Mouse (Mus musculus) midbrain, embryonic 10.5 days (tissue): Measurements from ENCODE around the gene Klk1. TPM values are rescaled to one million over a fixed set of nuclear protein-coding genes. Genes with fewer than 3 reads are reported as not detected.
"Not testable (repeated sequence)": the region's sequence is repeated elsewhere in the genome, so short reads cannot be mapped to it uniquely, and the experiment has no call there.

Experiments
- DNase-seq: peaks from one replicate; pipeline ENCODE4 v3.0.0-alpha.2; 2017; ENCODE audit warnings: low spot score
- H3K27ac ChIP-seq: fragments of 300-500 bp; sonication (generic); replicated peaks from 2 replicates; pipeline ENCODE4 v1.5.1; 2016; ENCODE audit warnings: mild to moderate bottlenecking
- H3K27me3 ChIP-seq: fragments of 300-500 bp; sonication (generic); 2 replicates; pipeline ENCODE4 v1.6.1; 2016; ENCODE audit warnings: low read depth, mild to moderate bottlenecking; ENCODE audit not compliant: poor library complexity, severe bottlenecking
- H3K36me3 ChIP-seq: fragments of 300-500 bp; sonication (generic); 2 replicates; pipeline ENCODE4 v1.6.1; 2016; ENCODE audit warnings: mild to moderate bottlenecking, moderate library complexity
- H3K4me1 ChIP-seq: fragments of 300-500 bp; sonication (generic); 2 replicates; pipeline ENCODE4 v1.6.1; 2016
- H3K4me3 ChIP-seq: fragments of 300-500 bp; sonication (generic); 2 replicates; pipeline ENCODE4 v1.5.1; 2016; ENCODE audit warnings: mild to moderate bottlenecking, moderate library complexity
- H3K9me3 ChIP-seq: fragments of 300-500 bp; sonication (generic); replicated peaks from 2 replicates; pipeline ENCODE4 v1.6.1; 2016; ENCODE audit warnings: mild to moderate bottlenecking
- WGBS: fragments of 180-500 bp; shearing (Covaris S2); methylation state at CpG from one replicate; pipeline ENCODE4 v1.1.7; 2016; 5-methylcytosine and 5-hydroxymethylcytosine counted together
- polyA plus RNA-seq: library from polyadenylated mRNA; unstranded; fragments of >200 nt; fragmentation: Nextera tagmentation; extraction: Ambion mirVana; gene quantifications from 2 replicates; pipeline ENCODE4 v1.2.1, GENCODE M21; 2016

Klk1 gene
- not detected in 2 replicates for polyA plus RNA-seq

DNA sequence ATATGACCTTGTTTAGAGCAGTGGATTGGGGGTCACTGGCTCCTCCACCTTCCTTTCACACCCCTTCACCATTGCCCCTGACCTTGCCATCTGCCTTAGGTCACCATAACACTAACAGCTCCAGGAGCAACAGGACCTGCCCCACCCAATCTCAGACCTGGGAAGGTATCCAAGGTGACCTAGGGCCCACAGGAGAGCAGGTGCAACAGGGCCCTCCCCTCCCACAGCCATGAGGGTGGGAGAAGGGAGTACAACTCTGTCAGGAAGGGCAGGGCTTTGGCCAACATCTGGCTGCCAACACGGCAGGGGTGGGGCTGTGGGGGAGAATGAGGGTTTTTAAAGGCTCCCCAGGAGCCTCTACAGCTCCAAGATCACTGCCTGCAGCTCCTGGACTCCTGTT is at the start of gene Klk1:
Gene Klk1, plus strand, starts transcription at position 285 of the 400 bp plus-strand sequence.
- no peak within 1 kb of the TSS for H3K27ac ChIP-seq
- WGBS, result 46% methylated on average over 1 of the region's 1 CpGs
- H3K9me3 ChIP-seq, result no peaks in the 10 kb centered on the region
- H3K27me3 ChIP-seq, result no peaks in the 10 kb centered on the region
- no peak within 1 kb of the TSS for H3K4me3 ChIP-seq
- H3K36me3 ChIP-seq, result no peaks in the 10 kb centered on the region
- H3K4me1 ChIP-seq, result no peaks in the 10 kb centered on the region
- no peak for DNase-seq

GRCm38 (mm10) chr7:44179299-44180045 is 45.7 kb upstream of the Klk1 start:
- Histone ChIP-seq H3K4me3 (no peak overlapping the region), H3K27ac (no peak overlapping the region), H3K27me3 (no peaks in the 10 kb centered on the region), H3K9me3 (no peaks in the 10 kb centered on the region), H3K36me3 (no peaks in the 10 kb centered on the region), H3K4me1 (no peaks in the 10 kb centered on the region)
- no peak for DNase-seq
- 77% methylated on average over 9 of the region's 9 CpGs for WGBS

DNA sequence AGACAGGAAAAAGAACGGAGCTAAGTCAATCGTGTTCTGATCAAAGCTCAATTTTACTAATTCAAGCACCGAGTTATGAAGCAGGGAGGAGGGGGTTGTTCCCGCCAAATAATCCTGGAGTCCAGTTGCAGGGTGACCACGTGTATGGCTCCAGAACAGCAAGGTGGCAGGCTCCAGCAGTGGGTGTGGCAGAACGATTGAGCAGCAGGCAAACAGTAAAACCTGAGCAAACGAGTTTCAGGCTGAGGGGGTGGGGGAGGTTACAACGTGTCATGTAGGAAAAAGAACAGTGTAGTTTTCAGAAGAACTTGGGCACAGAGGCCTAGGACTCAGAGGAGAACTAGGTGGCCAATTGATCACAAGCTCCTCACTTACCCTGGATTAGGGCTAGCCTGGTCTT is 38.6 kb upstream of the Klk1 start:
- not testable (repeated sequence) for H3K4me1 ChIP-seq, DNase-seq, H3K9me3 ChIP-seq, H3K27ac ChIP-seq, H3K36me3 ChIP-seq, H3K4me3 ChIP-seq, H3K27me3 ChIP-seq
- 81% methylated on average over 8 of the region's 8 CpGs for WGBS

- not testable (repeated sequence) for H3K27ac ChIP-seq, H3K27me3 ChIP-seq, H3K4me1 ChIP-seq, H3K4me3 ChIP-seq, H3K36me3 ChIP-seq, DNase-seq, H3K9me3 ChIP-seq
Measured at GRCm38 (mm10) chr7:44187936-44188335, 37.2 kb upstream of the Klk1 start, which contains the start of gene Klk1b24. Gene Klk1b24, plus strand, starts transcription at chr7:44188236.

DNA sequence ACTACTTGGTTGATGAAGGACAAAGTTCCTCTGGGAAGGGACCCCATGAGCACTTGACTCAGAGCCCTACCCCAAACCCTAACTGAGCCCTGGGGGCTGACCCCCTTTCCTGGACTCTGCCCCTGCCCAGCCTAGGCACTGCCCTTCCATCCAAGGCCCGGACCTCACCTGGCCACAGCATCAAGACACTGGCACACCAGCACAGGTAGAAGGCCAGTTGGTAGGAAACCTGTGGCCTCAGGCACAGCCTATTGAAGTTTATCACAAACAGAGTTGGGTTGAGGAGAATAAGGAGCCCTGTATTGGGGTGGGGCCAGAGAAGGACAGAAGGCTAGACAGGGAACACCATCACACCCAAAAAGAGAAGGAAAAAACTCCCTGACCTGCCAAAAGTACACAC is 31.7 kb upstream of the Klk1 start:
- H3K9me3 ChIP-seq, H3K4me3 ChIP-seq: not testable (repeated sequence)

DNA sequence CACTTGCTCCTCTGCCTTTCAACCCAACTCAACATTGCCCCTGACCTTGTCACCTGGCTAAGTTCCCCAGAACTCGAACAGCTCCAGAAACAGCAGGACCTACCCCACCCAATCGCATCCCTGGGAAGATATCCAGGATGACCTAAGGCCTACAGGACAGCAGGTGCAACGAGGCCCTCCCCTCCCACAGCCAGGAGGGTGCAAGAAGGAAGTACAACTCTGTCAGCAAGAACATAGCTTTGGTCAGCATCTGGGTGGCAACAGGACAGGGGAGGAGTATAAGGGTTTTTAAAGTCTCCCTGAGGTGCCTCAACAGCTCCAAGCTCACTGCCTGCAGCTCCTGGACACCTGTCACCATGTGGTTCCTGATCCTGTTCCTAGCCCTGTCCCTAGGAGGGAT is 27.3 kb upstream of the Klk1 start, which contains the start of gene Klk1b3:
Gene Klk1b3, plus strand, starts transcription at position 301 of the 400 bp plus-strand sequence.
- Histone ChIP-seq H3K9me3 (no peaks in the 10 kb centered on the region), H3K36me3 (no peaks in the 10 kb centered on the region), H3K4me1 (no peaks in the 10 kb centered on the region), H3K27me3 (no peaks in the 10 kb centered on the region), H3K27ac (no peak within 1 kb of the TSS), H3K4me3 (no peak within 1 kb of the TSS)
- DNase-seq, result no peak
- 67% methylated on average over 3 of the region's 3 CpGs for WGBS

More for the DNA sequence above, 31.7 kb upstream of the Klk1 start:
- H3K4me1 ChIP-seq, H3K27ac ChIP-seq, H3K36me3 ChIP-seq, DNase-seq, H3K27me3 ChIP-seq: not testable (repeated sequence)
- WGBS, result 90% methylated on average over 1 of the region's 1 CpGs

DNA sequence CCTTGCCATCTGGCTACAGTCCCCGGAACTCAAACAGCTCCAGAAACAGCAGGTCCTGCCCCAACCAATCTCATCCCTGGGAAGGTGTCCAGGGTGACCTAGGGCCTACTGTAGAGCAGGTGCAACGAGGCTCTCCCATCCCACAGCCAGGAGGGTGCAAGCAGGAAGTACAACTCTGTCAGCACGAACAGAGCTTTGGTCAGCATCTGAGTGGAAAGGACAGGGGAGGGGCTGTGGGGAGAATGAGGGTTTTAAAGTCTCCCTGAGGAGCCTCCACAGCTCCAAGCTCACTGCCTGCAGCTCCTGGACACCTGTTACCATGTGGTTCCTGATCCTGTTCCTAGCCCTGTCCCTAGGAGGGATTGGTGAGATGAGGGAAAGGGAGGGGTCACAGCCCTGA is 18.0 kb upstream of the Klk1 start, which contains the start of gene Klk1b4:
Gene Klk1b4, plus strand, starts transcription at position 301 of the 400 bp plus-strand sequence.
- 59% methylated on average over 3 of the region's 3 CpGs for WGBS
- H3K27me3 ChIP-seq, H3K4me1 ChIP-seq, H3K36me3 ChIP-seq, H3K27ac ChIP-seq, H3K9me3 ChIP-seq, H3K4me3 ChIP-seq, DNase-seq: not testable (repeated sequence)

GRCm38 (mm10) chr7:44208307-44208706 is 16.9 kb upstream of the Klk1 start:
- H3K27me3 ChIP-seq, result no peaks in the 10 kb centered on the region
- no peak overlapping the region for H3K4me3 ChIP-seq
- no peaks in the 10 kb centered on the region for H3K36me3 ChIP-seq
- no peaks in the 10 kb centered on the region for H3K9me3 ChIP-seq
- H3K27ac ChIP-seq, result no peak overlapping the region
- no peaks in the 10 kb centered on the region for H3K4me1 ChIP-seq
- WGBS, result 76% methylated on average over 3 of the region's 3 CpGs
- no peak for DNase-seq

DNA sequence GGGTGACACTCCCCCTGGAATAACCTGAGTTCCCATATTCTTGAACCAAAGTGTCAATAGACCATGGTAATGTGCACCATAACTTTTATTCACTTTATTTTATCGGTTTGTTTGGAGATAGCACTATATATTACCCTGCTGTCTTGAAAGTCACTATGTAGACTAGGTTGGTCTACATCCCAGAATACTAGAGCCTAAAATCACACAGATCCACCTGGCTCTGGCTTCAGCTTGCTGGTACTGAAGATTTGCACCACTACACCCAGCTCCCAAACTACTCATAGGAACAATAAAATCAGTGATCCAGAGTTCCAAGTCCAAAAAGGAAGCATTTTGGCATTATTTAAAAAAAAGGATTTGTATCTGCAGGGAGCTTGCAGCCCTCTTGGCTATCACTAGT is 9.5 kb upstream of the Klk1 start, which contains the start of gene Klk1b5:
Gene Klk1b5, plus strand, starts transcription at position 301 of the 400 bp plus-strand sequence.
- no peaks in the 10 kb centered on the region for H3K9me3 ChIP-seq
- H3K36me3 ChIP-seq, result no peaks in the 10 kb centered on the region
- H3K27ac ChIP-seq, result no peak within 1 kb of the TSS
- DNase-seq, result no peak
- WGBS, result 81% methylated on average over 1 of the region's 1 CpGs
- no peak within 1 kb of the TSS for H3K4me3 ChIP-seq
- H3K27me3 ChIP-seq, result no peaks in the 10 kb centered on the region
- no peaks in the 10 kb centered on the region for H3K4me1 ChIP-seq

GRCm38 (mm10) chr7:44221601-44222000 is 3.6 kb upstream of the Klk1 start:
- H3K4me1 ChIP-seq, H3K27me3 ChIP-seq, H3K27ac ChIP-seq, H3K4me3 ChIP-seq, H3K9me3 ChIP-seq, DNase-seq, H3K36me3 ChIP-seq: not testable (repeated sequence)
- WGBS, result 72% methylated on average over 9 of the region's 10 CpGs

- not testable (repeated sequence) for H3K4me3 ChIP-seq, H3K4me1 ChIP-seq, H3K36me3 ChIP-seq, H3K27ac ChIP-seq, DNase-seq, H3K9me3 ChIP-seq, H3K27me3 ChIP-seq
- WGBS, result 82% methylated on average over 6 of the region's 6 CpGs
Measured at GRCm38 (mm10) chr7:44222335-44222734, 2.8 kb upstream of the Klk1 start.

GRCm38 (mm10) chr7:44235909-44236308 is 10.7 kb downstream of the Klk1 start, which contains the start of gene Gm36864:
Gene Gm36864, plus strand, starts transcription at chr7:44236177.
- H3K9me3 ChIP-seq, result no peaks in the 10 kb centered on the region; the same call in 1 of the 2 replicates
- WGBS, result 77% methylated on average over 3 of the region's 3 CpGs
- no peak for DNase-seq
- H3K27me3 ChIP-seq, result no peaks in the 10 kb centered on the region
- H3K4me1 ChIP-seq, result no peaks in the 10 kb centered on the region
- H3K4me3 ChIP-seq, result no peak within 1 kb of the TSS
- no peak within 1 kb of the TSS for H3K27ac ChIP-seq
- no peaks in the 10 kb centered on the region for H3K36me3 ChIP-seq

DNA sequence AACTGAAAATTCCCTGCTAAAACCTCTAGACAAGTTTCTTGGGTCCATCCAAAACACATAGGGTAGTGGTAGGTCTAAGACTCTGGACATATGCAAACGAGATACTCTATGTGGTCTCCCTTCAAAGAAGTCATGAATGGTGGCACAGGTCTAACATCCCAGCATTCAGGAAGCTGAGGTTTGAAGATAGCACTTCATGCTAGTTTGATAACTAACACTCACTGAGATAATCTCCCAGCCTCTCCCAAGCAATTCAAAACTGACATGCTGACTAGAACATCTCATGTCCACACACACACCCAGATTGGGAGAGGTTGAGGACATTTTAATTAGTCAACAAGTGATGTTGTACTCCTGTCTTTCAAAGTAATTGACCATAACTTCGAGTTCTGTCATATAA is 14.8 kb downstream of the Klk1 start:
- 58% methylated on average over 2 of the region's 2 CpGs for WGBS
- Histone ChIP-seq H3K9me3 (no peaks in the 10 kb centered on the region; the same call in 1 of the 2 replicates), H3K27me3 (no peaks in the 10 kb centered on the region), H3K4me1 (no peaks in the 10 kb centered on the region), H3K27ac (no peak overlapping the region), H3K4me3 (no peak overlapping the region), H3K36me3 (no peaks in the 10 kb centered on the region)
- DNase-seq, result no peak
